Mouse (Mus musculus) embryonic facial prominence, embryonic 13.5 days (tissue): ENCODE data around the gene Ctu2. TPM values are rescaled to one million over a fixed set of nuclear protein-coding genes. Genes with fewer than 3 reads are reported as not detected.

ENCODE experiments used
- ATAC-seq: fragments of 200-750 bp; cut with Nextera tagmentation; 2 replicates; pipeline ENCODE4 v1.8.0; 2017; ENCODE audit warnings: low read depth; ENCODE audit not compliant: insufficient number of reproducible peaks, insufficient read depth, low FRiP score, low TSS enrichment
- H3K27ac ChIP-seq: fragments of 300-500 bp; sonication (generic); 2 replicates; pipeline ENCODE4 v1.5.1; 2015; ENCODE audit warnings: moderate library complexity, mild to moderate bottlenecking, inconsistent platforms
- H3K27me3 ChIP-seq: fragments of 300-500 bp; sonication (generic); 2 replicates; pipeline ENCODE4 v1.6.1; 2015; ENCODE audit warnings: mild to moderate bottlenecking, inconsistent platforms
- H3K36me3 ChIP-seq: fragments of 300-500 bp; sonication (generic); 2 replicates; pipeline ENCODE4 v1.6.1; 2015; ENCODE audit warnings: mild to moderate bottlenecking, inconsistent platforms
- H3K4me1 ChIP-seq: fragments of 300-500 bp; sonication (generic); 2 replicates; pipeline ENCODE4 v1.6.1; 2015; ENCODE audit warnings: inconsistent platforms
- H3K4me2 ChIP-seq: fragments of 300-500 bp; sonication (generic); 2 replicates; pipeline ENCODE4 v1.6.1; 2015; ENCODE audit warnings: moderate library complexity, mild to moderate bottlenecking, inconsistent platforms
- H3K4me3 ChIP-seq: fragments of 300-500 bp; sonication (generic); 2 replicates; pipeline ENCODE4 v1.5.1; 2015; ENCODE audit warnings: mild to moderate bottlenecking, inconsistent platforms
- H3K9ac ChIP-seq: fragments of 300-500 bp; sonication (generic); 2 replicates; pipeline ENCODE4 v1.6.1; 2015; ENCODE audit warnings: mild to moderate bottlenecking, inconsistent platforms
- H3K9me3 ChIP-seq: fragments of 300-500 bp; sonication (generic); 2 replicates; pipeline ENCODE4 v1.6.1; 2016; ENCODE audit warnings: inconsistent platforms
- WGBS: fragments of 180-500 bp; shearing (Covaris S2); methylation state at CpG from one replicate; pipeline ENCODE4 v1.1.7; 2015; ENCODE audit warnings: mixed read lengths; 5-methylcytosine and 5-hydroxymethylcytosine counted together
- polyA plus RNA-seq: library from polyadenylated mRNA; unstranded; fragments of >200 nt; fragmentation: Nextera tagmentation; extraction: Ambion mirVana; gene quantifications from 2 replicates; pipeline ENCODE4 v1.2.1, GENCODE M21; 2015

The Ctu2 gene
- polyA plus RNA-seq, 1 experiment from 2014 or later: 69.0 TPM

GRCm38 (mm10) chr8:122452154-122452553 is 23.8 kb upstream of the Ctu2 start:
- ATAC-seq: no peak
- Histone ChIP-seq H3K9me3 (no peaks in the 10 kb centered on the region), H3K4me3 (no peak overlapping the region), H3K4me2 (no peak overlapping the region), H3K9ac (no peak overlapping the region), H3K27ac (no peak overlapping the region), H3K27me3 (peaks cover 10% of the 10 kb centered on the region; the same call in 1 of the 2 replicates), H3K36me3 (no peaks in the 10 kb centered on the region), H3K4me1 (no peaks in the 10 kb centered on the region)
- 87% methylated on average over 10 of the region's 10 CpGs for WGBS

- no peak for ATAC-seq
- Histone ChIP-seq H3K4me1 (no peaks in the 10 kb centered on the region), H3K36me3 (no peaks in the 10 kb centered on the region), H3K27ac (no peak overlapping the region), H3K4me2 (no peak overlapping the region), H3K9ac (no peak overlapping the region), H3K4me3 (no peak overlapping the region), H3K9me3 (no peaks in the 10 kb centered on the region), H3K27me3 (peaks cover 32% of the 10 kb centered on the region)
- 86% methylated on average over 6 of the region's 6 CpGs for WGBS
Observed at GRCm38 (mm10) chr8:122454409-122454808, 21.5 kb upstream of the Ctu2 start.

GRCm38 (mm10) chr8:122457171-122457570 is 18.8 kb upstream of the Ctu2 start:
- Histone ChIP-seq H3K27ac (no peak overlapping the region), H3K27me3 (peaks cover 60% of the 10 kb centered on the region), H3K9ac (no peak overlapping the region), H3K4me1 (peaks cover 22% of the 10 kb centered on the region), H3K36me3 (no peaks in the 10 kb centered on the region), H3K9me3 (no peaks in the 10 kb centered on the region), H3K4me3 (no peak overlapping the region), H3K4me2 (no peak overlapping the region)
- ATAC-seq: no peak
- WGBS: 66% methylated on average over 11 of the region's 11 CpGs

- H3K27me3 ChIP-seq: peaks cover 70% of the 10 kb centered on the region
- no peak for ATAC-seq
- no peak overlapping the region for H3K9ac ChIP-seq
- peak overlapping the region; percentile 56; the same call in 1 of the 2 replicates for H3K4me2 ChIP-seq
- no peak overlapping the region for H3K27ac ChIP-seq
- H3K9me3 ChIP-seq: no peaks in the 10 kb centered on the region
- no peaks in the 10 kb centered on the region for H3K36me3 ChIP-seq
- 61% methylated on average over 6 of the region's 6 CpGs for WGBS
- H3K4me1 ChIP-seq: peaks cover 27% of the 10 kb centered on the region
- H3K4me3 ChIP-seq: no peak overlapping the region
Observed at GRCm38 (mm10) chr8:122459218-122459900, 16.6 kb upstream of the Ctu2 start.

- H3K27me3 ChIP-seq: peaks cover 70% of the 10 kb centered on the region
- no peak for ATAC-seq
- WGBS: 24% methylated on average over 7 of the region's 7 CpGs
- no peak overlapping the region for H3K27ac ChIP-seq
- H3K36me3 ChIP-seq: peaks cover 3% of the 10 kb centered on the region; the same call in 1 of the 2 replicates
- peaks cover 27% of the 10 kb centered on the region for H3K4me1 ChIP-seq
- H3K4me3 ChIP-seq: peak overlapping the region; percentile 28
- no peaks in the 10 kb centered on the region for H3K9me3 ChIP-seq
- H3K4me2 ChIP-seq: peak overlapping the region; percentile 56
- peak overlapping the region; percentile 37; the same call in 1 of the 2 replicates for H3K9ac ChIP-seq
Observed at GRCm38 (mm10) chr8:122459990-122460389, 16.0 kb upstream of the Ctu2 start.

GRCm38 (mm10) chr8:122460524-122461472 is 15.1 kb upstream of the Ctu2 start, which contains the start of gene Snai3:
Gene Snai3 (minus strand): TSS chr8:122460733.
- peak; percentile 60; the same call in 1 of the 2 replicates for ATAC-seq
- H3K27me3 ChIP-seq: peaks cover 70% of the 10 kb centered on the region
- H3K9me3 ChIP-seq: no peaks in the 10 kb centered on the region
- H3K36me3 ChIP-seq: peaks cover 11% of the 10 kb centered on the region
- peak within 1 kb of the TSS; percentile 56 for H3K4me2 ChIP-seq
- WGBS: 2% methylated on average over 56 of the region's 56 CpGs
- peaks cover 27% of the 10 kb centered on the region for H3K4me1 ChIP-seq
- H3K27ac ChIP-seq: no peak within 1 kb of the TSS
- H3K9ac ChIP-seq: peak within 1 kb of the TSS; percentile 37; the same call in 1 of the 2 replicates
- H3K4me3 ChIP-seq: peak within 1 kb of the TSS; percentile 28

GRCm38 (mm10) chr8:122461473-122462148 is 14.3 kb upstream of the Ctu2 start:
- no peak for ATAC-seq
- Histone ChIP-seq H3K36me3 (peaks cover 19% of the 10 kb centered on the region), H3K9me3 (no peaks in the 10 kb centered on the region), H3K27ac (no peak overlapping the region), H3K27me3 (peaks cover 64% of the 10 kb centered on the region), H3K9ac (no peak overlapping the region), H3K4me1 (peaks cover 27% of the 10 kb centered on the region), H3K4me3 (no peak overlapping the region), H3K4me2 (no peak overlapping the region)
- WGBS: 50% methylated on average over 11 of the region's 11 CpGs

GRCm38 (mm10) chr8:122462510-122462909 is 13.4 kb upstream of the Ctu2 start:
- peaks cover 57% of the 10 kb centered on the region for H3K27me3 ChIP-seq
- H3K4me3 ChIP-seq: no peak overlapping the region
- peaks cover 28% of the 10 kb centered on the region for H3K36me3 ChIP-seq
- WGBS: 79% methylated on average over 8 of the region's 8 CpGs
- no peak overlapping the region for H3K27ac ChIP-seq
- peaks cover 27% of the 10 kb centered on the region for H3K4me1 ChIP-seq
- H3K9me3 ChIP-seq: no peaks in the 10 kb centered on the region
- no peak overlapping the region for H3K9ac ChIP-seq
- no peak overlapping the region for H3K4me2 ChIP-seq
- ATAC-seq: no peak

GRCm38 (mm10) chr8:122463651-122464640 is 12.0 kb upstream of the Ctu2 start:
- peaks cover 27% of the 10 kb centered on the region for H3K4me1 ChIP-seq
- H3K27me3 ChIP-seq: peaks cover 43% of the 10 kb centered on the region
- H3K27ac ChIP-seq: no peak overlapping the region
- H3K4me2 ChIP-seq: no peak overlapping the region
- peaks cover 43% of the 10 kb centered on the region for H3K36me3 ChIP-seq
- no peak overlapping the region for H3K4me3 ChIP-seq
- no peak for ATAC-seq
- no peak overlapping the region for H3K9ac ChIP-seq
- H3K9me3 ChIP-seq: no peaks in the 10 kb centered on the region
- WGBS: 39% methylated on average over 12 of the region's 12 CpGs

- H3K9me3 ChIP-seq: no peaks in the 10 kb centered on the region
- H3K4me1 ChIP-seq: peaks cover 22% of the 10 kb centered on the region
- H3K4me2 ChIP-seq: no peak overlapping the region
- no peak overlapping the region for H3K9ac ChIP-seq
- H3K27ac ChIP-seq: no peak overlapping the region
- peaks cover 33% of the 10 kb centered on the region for H3K27me3 ChIP-seq
- no peak overlapping the region for H3K4me3 ChIP-seq
- WGBS: 70% methylated on average over 7 of the region's 7 CpGs
- peaks cover 50% of the 10 kb centered on the region for H3K36me3 ChIP-seq
- no peak for ATAC-seq
Observed at GRCm38 (mm10) chr8:122464985-122465384, 11.0 kb upstream of the Ctu2 start.
